Mouse (Mus musculus) lung, postnatal 25 days (tissue): Measurements from ENCODE around the gene Ada.

ENCODE experiments used
- DNase-seq: peaks from one replicate; pipeline ENCODE4 v3.0.0; 2022; ENCODE audit warnings: low spot score

The Ada gene

GRCm38 (mm10) chr2:163732021-163732420, 18.0 kb downstream of the Ada start:
- no peak for DNase-seq

- no peak for DNase-seq
These were observed 21.7 kb downstream of the Ada start for GRCm38 (mm10) chr2:163728300-163728699.

- no peak for DNase-seq
These were observed 23.2 kb downstream of the Ada start for GRCm38 (mm10) chr2:163726766-163727393.

GRCm38 (mm10) chr2:163722550-163722949, 27.5 kb downstream of the Ada start:
- no peak for DNase-seq

- no peak for DNase-seq
These were observed 30.4 kb downstream of the Ada start for GRCm38 (mm10) chr2:163719616-163720015.

GRCm38 (mm10) chr2:163718951-163719603, 31.0 kb downstream of the Ada start:
- DNase-seq = peak; percentile 80

- no peak for DNase-seq
These were observed 31.5 kb downstream of the Ada start for GRCm38 (mm10) chr2:163718526-163718925.

- no peak for DNase-seq
These were observed 33.2 kb downstream of the Ada start for GRCm38 (mm10) chr2:163716853-163717252.

GRCm38 (mm10) chr2:163716448-163716847, 33.6 kb downstream of the Ada start:
- no peak for DNase-seq

GRCm38 (mm10) chr2:163713340-163713739, 36.7 kb downstream of the Ada start:
- DNase-seq = no peak

- DNase-seq = no peak
These were observed 37.2 kb downstream of the Ada start for GRCm38 (mm10) chr2:163712874-163713273.

- no peak for DNase-seq
These were observed 37.6 kb downstream of the Ada start for GRCm38 (mm10) chr2:163712473-163712872.

GRCm38 (mm10) chr2:163711368-163711868, 38.6 kb downstream of the Ada start:
- no peak for DNase-seq

- DNase-seq = peak; percentile 59
These were observed 39.4 kb downstream of the Ada start for GRCm38 (mm10) chr2:163710606-163711159.

- no peak for DNase-seq
These were observed 40.0 kb downstream of the Ada start for GRCm38 (mm10) chr2:163710000-163710399.

GRCm38 (mm10) chr2:163708763-163709250, 41.2 kb downstream of the Ada start:
- DNase-seq = no peak

- DNase-seq = no peak
These were observed 41.7 kb downstream of the Ada start for GRCm38 (mm10) chr2:163708321-163708720.

GRCm38 (mm10) chr2:163703599-163704260, 46.3 kb downstream of the Ada start:
- no peak for DNase-seq

GRCm38 (mm10) chr2:163702921-163703320, 47.1 kb downstream of the Ada start:
- no peak for DNase-seq

GRCm38 (mm10) chr2:163702431-163702830, 47.6 kb downstream of the Ada start:
- no peak for DNase-seq

- DNase-seq = no peak
These were observed 50.8 kb downstream of the Ada start for GRCm38 (mm10) chr2:163699078-163699780.
